Mouse (Mus musculus): ENCODE results near the gene Morf4l1. TPM values are rescaled to one million over a fixed set of nuclear protein-coding genes. Genes with fewer than 3 reads are reported as not detected.

Gene Morf4l1
- polyA plus RNA-seq, 1 experiment from 2014 or later = 467 TPM

GRCm38 (mm10) chr9:90059828-90060573, 54.6 kb downstream of the Morf4l1 start:
- no peak overlapping the region for H3K4me3 ChIP-seq (ENCODE audit: low read length)
- ATAC-seq (ENCODE audit: low FRiP score, low TSS enrichment) = no peak
- H3K36me3 ChIP-seq (ENCODE audit: control insufficient read depth, insufficient read depth, low read length) = 0 out of 2 replicates have a peak, but pooled peaks cover 2% of the 10 kb centered on the region
- no peaks in the 10 kb centered on the region for H3K4me1 ChIP-seq (ENCODE audit: control insufficient read depth, insufficient read depth, low read length)
- H3K9ac ChIP-seq (ENCODE audit: low read depth, low read length) = no peak overlapping the region
- no peak overlapping the region for H3K27ac ChIP-seq (ENCODE audit: low read depth, low read length)
- 78% methylated on average over 9 of the region's 9 CpGs for WGBS
- H3K4me2 ChIP-seq (replicated peaks; ENCODE audit: low read depth, low read length) = no peak overlapping the region
- H3K27me3 ChIP-seq (ENCODE audit: control insufficient read depth, insufficient read depth, low read length) = no peaks in the 10 kb centered on the region
- H3K9me3 ChIP-seq (ENCODE audit: control insufficient read depth, low read length) = no peaks in the 10 kb centered on the region

GRCm38 (mm10) chr9:90056716-90057115, 57.9 kb downstream of the Morf4l1 start:
- Histone ChIP-seq H3K4me3 (ENCODE audit: low read length) (no peak overlapping the region), H3K4me2 (replicated peaks; ENCODE audit: low read depth, low read length) (no peak overlapping the region), H3K36me3 (ENCODE audit: control insufficient read depth, insufficient read depth, low read length) (no peaks in the 10 kb centered on the region), H3K27me3 (ENCODE audit: control insufficient read depth, insufficient read depth, low read length) (no peaks in the 10 kb centered on the region), H3K9ac (ENCODE audit: low read depth, low read length) (no peak overlapping the region), H3K4me1 (ENCODE audit: control insufficient read depth, insufficient read depth, low read length) (no peaks in the 10 kb centered on the region), H3K9me3 (ENCODE audit: control insufficient read depth, low read length) (no peaks in the 10 kb centered on the region), H3K27ac (ENCODE audit: low read depth, low read length) (no peak overlapping the region)
- WGBS = 87% methylated on average over 2 of the region's 2 CpGs
- no peak for ATAC-seq (ENCODE audit: low FRiP score, low TSS enrichment)

- Histone ChIP-seq H3K27me3 (ENCODE audit: control insufficient read depth, insufficient read depth, low read length) (no peaks in the 10 kb centered on the region), H3K4me3 (ENCODE audit: low read length) (no peak overlapping the region), H3K36me3 (ENCODE audit: control insufficient read depth, insufficient read depth, low read length) (no peaks in the 10 kb centered on the region), H3K4me1 (ENCODE audit: control insufficient read depth, insufficient read depth, low read length) (no peaks in the 10 kb centered on the region), H3K27ac (ENCODE audit: low read depth, low read length) (no peak overlapping the region), H3K9ac (ENCODE audit: low read depth, low read length) (no peak overlapping the region), H3K9me3 (ENCODE audit: control insufficient read depth, low read length) (no peaks in the 10 kb centered on the region), H3K4me2 (replicated peaks; ENCODE audit: low read depth, low read length) (no peak overlapping the region)
- WGBS = 63% methylated on average over 3 of the region's 3 CpGs
- no peak for ATAC-seq (ENCODE audit: low FRiP score, low TSS enrichment)
These were observed 58.7 kb downstream of the Morf4l1 start for GRCm38 (mm10) chr9:90055911-90056310.

- Histone ChIP-seq H3K9me3 (ENCODE audit: control insufficient read depth, low read length) (no peaks in the 10 kb centered on the region), H3K9ac (ENCODE audit: low read depth, low read length) (no peak overlapping the region), H3K27ac (ENCODE audit: low read depth, low read length) (no peak overlapping the region), H3K27me3 (ENCODE audit: control insufficient read depth, insufficient read depth, low read length) (no peaks in the 10 kb centered on the region), H3K4me3 (ENCODE audit: low read length) (peak overlapping the region; percentile 57; the same call in 1 of the 2 replicates), H3K36me3 (ENCODE audit: control insufficient read depth, insufficient read depth, low read length) (no peaks in the 10 kb centered on the region), H3K4me1 (ENCODE audit: control insufficient read depth, insufficient read depth, low read length) (no peaks in the 10 kb centered on the region), H3K4me2 (replicated peaks; ENCODE audit: low read depth, low read length) (peak overlapping the region; percentile 92)
- no peak for ATAC-seq (ENCODE audit: low FRiP score, low TSS enrichment)
- 53% methylated on average over 5 of the region's 5 CpGs for WGBS
These were observed 59.2 kb downstream of the Morf4l1 start for GRCm38 (mm10) chr9:90055409-90055808.

- no peaks in the 10 kb centered on the region for H3K36me3 ChIP-seq (ENCODE audit: control insufficient read depth, insufficient read depth, low read length)
- H3K9me3 ChIP-seq (ENCODE audit: control insufficient read depth, low read length) = no peaks in the 10 kb centered on the region
- no peaks in the 10 kb centered on the region for H3K27me3 ChIP-seq (ENCODE audit: control insufficient read depth, insufficient read depth, low read length)
- peak overlapping the region; percentile 92 for H3K4me2 ChIP-seq (replicated peaks; ENCODE audit: low read depth, low read length)
- H3K9ac ChIP-seq (ENCODE audit: low read depth, low read length) = peak overlapping the region; percentile 56
- ATAC-seq (ENCODE audit: low FRiP score, low TSS enrichment) = peak; percentile 94
- H3K4me1 ChIP-seq (ENCODE audit: control insufficient read depth, insufficient read depth, low read length) = no peaks in the 10 kb centered on the region
- H3K4me3 ChIP-seq (ENCODE audit: low read length) = peak overlapping the region; percentile 57
- WGBS = under 1% methylated on average over 37 of the region's 37 CpGs
- peak overlapping the region; percentile 48; the same call in 1 of the 2 replicates for H3K27ac ChIP-seq (ENCODE audit: low read depth, low read length)
These were observed 60.0 kb downstream of the Morf4l1 start for GRCm38 (mm10) chr9:90054371-90055145.

- ATAC-seq (ENCODE audit: low FRiP score, low TSS enrichment) = no peak
- 80% methylated on average over 2 of the region's 2 CpGs for WGBS
- Histone ChIP-seq H3K4me3 (ENCODE audit: low read length) (peak within 1 kb of the TSS; percentile 57), H3K4me2 (replicated peaks; ENCODE audit: low read depth, low read length) (peak within 1 kb of the TSS; percentile 92), H3K36me3 (ENCODE audit: control insufficient read depth, insufficient read depth, low read length) (no peaks in the 10 kb centered on the region), H3K4me1 (ENCODE audit: control insufficient read depth, insufficient read depth, low read length) (no peaks in the 10 kb centered on the region), H3K9me3 (ENCODE audit: control insufficient read depth, low read length) (no peaks in the 10 kb centered on the region), H3K27me3 (ENCODE audit: control insufficient read depth, insufficient read depth, low read length) (no peaks in the 10 kb centered on the region), H3K27ac (ENCODE audit: low read depth, low read length) (peak within 1 kb of the TSS; percentile 48; the same call in 1 of the 2 replicates), H3K9ac (ENCODE audit: low read depth, low read length) (peak within 1 kb of the TSS; percentile 56)
These were observed 60.7 kb downstream of the Morf4l1 start, which contains the start of gene Ctsh for GRCm38 (mm10) chr9:90053852-90054251. TSS of gene Ctsh (plus strand) at chr9:90054152.

GRCm38 (mm10) chr9:90047937-90048627, 66.5 kb downstream of the Morf4l1 start:
- ATAC-seq (ENCODE audit: low FRiP score, low TSS enrichment) = no peak
- Histone ChIP-seq H3K27me3 (ENCODE audit: control insufficient read depth, insufficient read depth, low read length) (no peaks in the 10 kb centered on the region), H3K36me3 (ENCODE audit: control insufficient read depth, insufficient read depth, low read length) (no peaks in the 10 kb centered on the region), H3K27ac (ENCODE audit: low read depth, low read length) (peak overlapping the region; percentile 47; the same call in 1 of the 2 replicates), H3K9ac (ENCODE audit: low read depth, low read length) (no peak overlapping the region), H3K9me3 (ENCODE audit: control insufficient read depth, low read length) (peaks cover 4% of the 10 kb centered on the region; the same call in 1 of the 2 replicates), H3K4me2 (replicated peaks; ENCODE audit: low read depth, low read length) (no peak overlapping the region), H3K4me1 (ENCODE audit: control insufficient read depth, insufficient read depth, low read length) (0 out of 2 replicates have a peak, but pooled peaks cover 2% of the 10 kb centered on the region), H3K4me3 (ENCODE audit: low read length) (no peak overlapping the region)
- 45% methylated on average over 5 of the region's 5 CpGs for WGBS

- H3K36me3 ChIP-seq (ENCODE audit: control insufficient read depth, insufficient read depth, low read length) = no peaks in the 10 kb centered on the region
- no peak overlapping the region for H3K4me2 ChIP-seq (replicated peaks; ENCODE audit: low read depth, low read length)
- no peak overlapping the region for H3K9ac ChIP-seq (ENCODE audit: low read depth, low read length)
- 90% methylated on average over 7 of the region's 7 CpGs for WGBS
- H3K9me3 ChIP-seq (ENCODE audit: control insufficient read depth, low read length) = peaks cover 4% of the 10 kb centered on the region; the same call in 1 of the 2 replicates
- no peak overlapping the region for H3K27ac ChIP-seq (ENCODE audit: low read depth, low read length)
- 0 out of 2 replicates have a peak, but pooled peaks cover 2% of the 10 kb centered on the region for H3K4me1 ChIP-seq (ENCODE audit: control insufficient read depth, insufficient read depth, low read length)
- no peak for ATAC-seq (ENCODE audit: low FRiP score, low TSS enrichment)
- no peak overlapping the region for H3K4me3 ChIP-seq (ENCODE audit: low read length)
- no peaks in the 10 kb centered on the region for H3K27me3 ChIP-seq (ENCODE audit: control insufficient read depth, insufficient read depth, low read length)
These were observed 69.4 kb downstream of the Morf4l1 start for GRCm38 (mm10) chr9:90045191-90045590.

All from kidney, embryonic 14.5 days (tissue).